Mouse (Mus musculus) ES-E14 (cell line): ENCODE data around the gene Wdr31.

Experiments used
- CHD2 ChIP-seq: IDR thresholded peaks from 2 replicates; pipeline ENCODE4 v1.6.1; 2014; ENCODE audit warnings: mild to moderate bottlenecking, low read depth, low read length, inconsistent platforms
- MAFK ChIP-seq: IDR thresholded peaks from 2 replicates; pipeline ENCODE4 v1.6.1; 2014; ENCODE audit warnings: mild to moderate bottlenecking, low read depth, low read length, inconsistent platforms; ENCODE audit not compliant: insufficient read depth
- ZC3H11A ChIP-seq: IDR thresholded peaks from 2 replicates; pipeline ENCODE4 v1.6.1; 2012; ENCODE audit warnings: low read depth, mild to moderate bottlenecking, inconsistent platforms, low read length, borderline replicate concordance

DNA sequence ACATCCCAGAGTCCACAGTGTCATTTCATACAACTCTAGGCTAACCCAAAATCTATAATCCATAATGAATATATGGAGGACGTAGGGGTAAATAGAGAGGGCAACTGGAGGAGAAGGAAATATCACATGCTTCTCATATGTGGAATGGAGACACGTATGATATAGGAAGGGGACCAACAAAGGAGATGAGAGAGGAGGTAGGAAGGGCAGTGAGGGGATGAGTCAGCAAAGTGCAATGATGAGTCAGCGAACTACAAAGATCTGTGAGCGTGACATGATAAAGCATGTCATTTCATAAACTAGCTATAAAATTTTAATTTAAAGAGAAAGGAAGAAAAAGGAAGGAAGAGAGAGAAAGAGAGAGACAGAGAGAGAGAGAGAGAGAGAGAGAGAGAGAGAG lies 39.2 kb downstream of the Wdr31 start:
- TF ChIP-seq CHD2 (no peak), ZC3H11A (no peak), MAFK (peak; percentile 89)
